12 mouse cellular contexts compared by ENCODE assay signal in the genomic region with DNA sequence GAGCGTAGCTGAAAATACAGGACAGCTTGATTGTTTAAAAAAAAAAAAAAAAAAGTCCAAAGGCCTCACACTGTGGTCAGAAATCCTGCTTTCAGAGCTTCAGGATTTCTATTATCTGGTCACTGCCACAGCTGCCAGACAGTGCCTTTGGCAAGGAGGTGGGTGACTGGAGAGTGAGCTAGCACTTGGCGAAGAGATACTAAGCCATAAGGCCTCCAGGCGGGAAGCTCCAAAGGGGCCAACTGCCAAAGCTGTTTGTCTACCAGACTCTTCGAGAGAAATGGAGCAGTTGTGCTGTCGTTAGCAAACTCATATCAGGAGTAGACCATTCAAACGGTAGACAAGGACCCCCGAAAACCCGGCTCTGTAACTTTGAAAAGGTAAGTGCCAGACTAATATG. TPM values are rescaled to one million over a fixed set of nuclear protein-coding genes. Genes with fewer than 3 reads are reported as not detected.
DNase-seq lines count a peak whose midpoint lies in the region; ATAC-seq and TF ChIP-seq lines count a peak whose summit lies in the region.
"Had no signal": no experiment of that assay in that cellular context is flagged by ENCODE, and none has a peak within 500 bp of the region (broad histone marks: within the 10 kb centered on the region; RNA-seq: fewer than 3 reads in every experiment).

No protein-coding gene starts in this region.

- WGBS in heart, embryonic 12.5 days, result 65% methylated on average over 8 of the region's 8 CpGs
- 73% methylated on average over 8 of the region's 8 CpGs for whole genome bisulfite sequencing in small intestine, adult 2 months

- peak; percentile 44 to 54 for DNase-seq in heart, postnatal 10 days
- peak; percentile 43 to 49 for DNase-seq in right cerebral cortex, postnatal 10 days (ENCODE audit: low spot score in 2 of 2)
- no peak for DNase-seq in right cerebral cortex, adult 18-20 months
- peak; percentile 90 to 92 for DNase-seq in cerebellum, postnatal 25 days
- DNase-seq in thymus, postnatal 25 days, result no peak
- DNase-seq in yolk sac, embryonic 10.5 days (ENCODE audit: low spot score), result no peak
- DNase-seq: adrenal gland, postnatal 36 days; liver, embryonic 13.5 days had no signal

- H3K9ac ChIP-seq in heart, embryonic 12.5 days, result no peak overlapping the region
- H3K9ac ChIP-seq: hindbrain, embryonic 12.5 days; liver, embryonic 13.5 days; neural tube, embryonic 13.5 days had no signal

- intact Hi-C loops in heart, postnatal 10 days (cut with DNase I), result no loop called here

- H3K4me3 ChIP-seq in heart, embryonic 12.5 days, result no peak overlapping the region
- no peak overlapping the region for H3K4me3 ChIP-seq in small intestine, adult 2 months (ENCODE audit: low read depth, low read length)
- H3K4me3 ChIP-seq: hindbrain, embryonic 12.5 days; liver, embryonic 13.5 days; neural tube, embryonic 13.5 days had no signal

- H3K4me2 ChIP-seq in heart, embryonic 12.5 days, result no peak overlapping the region
- H3K4me2 ChIP-seq: hindbrain, embryonic 12.5 days; liver, embryonic 13.5 days had no signal

- no peaks in the 10 kb centered on the region for H3K27me3 ChIP-seq in heart, embryonic 12.5 days (replicated peaks)
- no peaks in the 10 kb centered on the region for H3K27me3 ChIP-seq in small intestine, adult 2 months (ENCODE audit: control insufficient read depth, insufficient read depth, low read length)
- H3K27me3 ChIP-seq: hindbrain, embryonic 12.5 days; neural tube, embryonic 13.5 days had no signal

- H3K9me3 ChIP-seq in heart, embryonic 12.5 days (replicated peaks), result no peaks in the 10 kb centered on the region
- H3K9me3 ChIP-seq: hindbrain, embryonic 12.5 days; liver, embryonic 13.5 days; neural tube, embryonic 13.5 days had no signal

- no peak for ATAC-seq in heart, embryonic 12.5 days (ENCODE audit: insufficient number of reproducible peaks, low FRiP score)

- TF ChIP-seq POLR2A in small intestine, adult 2 months (IDR thresholded peaks at IDR 0.05; ENCODE audit: low read depth, low read length), result no peak

- peaks cover 33% of the 10 kb centered on the region for H3K4me1 ChIP-seq in heart, embryonic 12.5 days (replicated peaks)
- H3K4me1 ChIP-seq in small intestine, adult 2 months (ENCODE audit: control insufficient read depth, insufficient read depth, insufficient read length, low read length), result peaks cover 10% of the 10 kb centered on the region

- no peaks in the 10 kb centered on the region for H3K36me3 ChIP-seq in heart, embryonic 12.5 days
- H3K36me3 ChIP-seq in small intestine, adult 2 months (ENCODE audit: control insufficient read depth, insufficient read depth, low read length), result no peaks in the 10 kb centered on the region
- H3K36me3 ChIP-seq: hindbrain, embryonic 12.5 days; liver, embryonic 13.5 days; neural tube, embryonic 13.5 days had no signal

- TF ChIP-seq CTCF in small intestine, adult 2 months (IDR thresholded peaks at IDR 0.05; ENCODE audit: extremely low read depth, insufficient read length, insufficient replicate concordance, low read depth, low read length), result no peak

- no peak overlapping the region for H3K27ac ChIP-seq in heart, embryonic 12.5 days (ENCODE audit: poor library complexity, severe bottlenecking)
- H3K27ac ChIP-seq in small intestine, adult 2 months (ENCODE audit: insufficient read depth, low read depth, low read length), result peak overlapping the region; percentile 44; the same call in 1 of the 2 replicates
- H3K27ac ChIP-seq: hindbrain, embryonic 12.5 days; liver, embryonic 13.5 days; neural tube, embryonic 13.5 days had no signal

RNA-seq across cellular contexts. Expression of gene Ankrd44, which starts 3.5 kb away (rescaled TPM):
- 10 to 100 TPM; 14.6 to 21.7 TPM for total RNA-seq in heart, postnatal 10 days (2021)
- 11.0 and 11.7 TPM in 2 replicates for polyA plus RNA-seq in heart, embryonic 12.5 days (2016; fragmentation: Nextera tagmentation; extraction: Ambion mirVana)
- polyA plus RNA-seq in small intestine, adult 2 months (2012; rRNA removed), result 3.7 and 4.2 TPM in 2 replicates

Comparison
In these comparisons a context has a peak if more than half of its experiments do, and no peak if none do; other contexts are left out.
1. DNase-seq: peak in heart, postnatal 10 days (2 of 2), right cerebral cortex, postnatal 10 days (2 of 2) and cerebellum, postnatal 25 days (2 of 2); none in right cerebral cortex, adult 18-20 months (single experiment), thymus, postnatal 25 days (single experiment) and yolk sac, embryonic 10.5 days (single experiment).